Comparison of ENCODE assay signal across 12 mouse cellular contexts in genomic region chr6:117614386-117614785, GRCm38 (mm10).
DNase-seq lines count a peak whose midpoint lies in the region; ATAC-seq and TF ChIP-seq lines count a peak whose summit lies in the region.
"Had no signal": no experiment of that assay in that cellular context is flagged by ENCODE, and none has a peak within 500 bp of the region (broad histone marks: within the 10 kb centered on the region; RNA-seq: fewer than 3 reads in every experiment).

No protein-coding gene starts in this region.

- H3K27ac ChIP-seq in forebrain, embryonic 10.5 days = peak overlapping the region; percentile 63
- H3K27ac ChIP-seq in forebrain, embryonic 14.5 days (ENCODE audit: low read depth, low read length) = no peak overlapping the region
- H3K27ac ChIP-seq in layer of hippocampus, adult 2 months = peak overlapping the region; percentile 24; the same call in 1 of the 2 replicates
- peak overlapping the region; percentile 63 for H3K27ac ChIP-seq in embryonic facial prominence, embryonic 13.5 days
- H3K27ac ChIP-seq: liver, embryonic 13.5 days; macrophage had no signal

- 86% methylated on average over 6 of the region's 6 CpGs for whole genome bisulfite sequencing in forebrain, embryonic 10.5 days
- 91% methylated on average over 6 of the region's 6 CpGs for WGBS in forebrain, embryonic 14.5 days
- WGBS in embryonic facial prominence, embryonic 13.5 days = 56% methylated on average over 6 of the region's 6 CpGs

- no peak overlapping the region for H3ac ChIP-seq in myocyte (ENCODE audit: control insufficient read depth, insufficient read length)

- no peaks in the 10 kb centered on the region for H3K79me2 ChIP-seq in myocyte (ENCODE audit: control insufficient read depth, insufficient read depth)

- TF ChIP-seq CTCF in layer of hippocampus, adult 2 months (conservative IDR thresholded peaks at IDR 0.05) = no peak

- H3K27me3 ChIP-seq in forebrain, embryonic 10.5 days (ENCODE audit: poor library complexity, severe bottlenecking) = no peaks in the 10 kb centered on the region
- H3K27me3 ChIP-seq in forebrain, embryonic 14.5 days (replicated peaks; ENCODE audit: control insufficient read depth, insufficient read depth, low read length) = no peaks in the 10 kb centered on the region
- H3K27me3 ChIP-seq in embryonic facial prominence, embryonic 13.5 days = 0 out of 2 replicates have a peak, but pooled peaks cover 4% of the 10 kb centered on the region
- no peaks in the 10 kb centered on the region for H3K27me3 ChIP-seq in myocyte (ENCODE audit: control insufficient read depth, insufficient read depth, insufficient read length)
- H3K27me3 ChIP-seq: liver, embryonic 13.5 days had no signal

- no peaks in the 10 kb centered on the region for H3K36me3 ChIP-seq in forebrain, embryonic 10.5 days (replicated peaks)
- no peaks in the 10 kb centered on the region for H3K36me3 ChIP-seq in forebrain, embryonic 14.5 days (ENCODE audit: control insufficient read depth, insufficient read depth, low read length)
- no peaks in the 10 kb centered on the region for H3K36me3 ChIP-seq in embryonic facial prominence, embryonic 13.5 days
- H3K36me3 ChIP-seq in myocyte (ENCODE audit: control insufficient read depth, insufficient read depth) = no peaks in the 10 kb centered on the region
- H3K36me3 ChIP-seq: liver, embryonic 13.5 days had no signal

- no peak overlapping the region for H3K9ac ChIP-seq in forebrain, embryonic 14.5 days (ENCODE audit: low read length)
- H3K9ac ChIP-seq in embryonic facial prominence, embryonic 13.5 days = no peak overlapping the region
- H3K9ac ChIP-seq: liver, embryonic 13.5 days had no signal

- no peak overlapping the region for H3K4me2 ChIP-seq in forebrain, embryonic 14.5 days (ENCODE audit: low read length)
- H3K4me2 ChIP-seq in embryonic facial prominence, embryonic 13.5 days = peak overlapping the region; percentile 32
- H3K4me2 ChIP-seq in myocyte (ENCODE audit: low read depth) = peak overlapping the region; percentile 50
- H3K4me2 ChIP-seq: liver, embryonic 13.5 days had no signal

- no peak for ATAC-seq in forebrain, embryonic 14.5 days
- no peak for ATAC-seq in embryonic facial prominence, embryonic 13.5 days (ENCODE audit: insufficient number of reproducible peaks, insufficient read depth, low FRiP score, low TSS enrichment, low read depth)

- H3K9me3 ChIP-seq in forebrain, embryonic 10.5 days = no peaks in the 10 kb centered on the region
- no peaks in the 10 kb centered on the region for H3K9me3 ChIP-seq in forebrain, embryonic 14.5 days (replicated peaks; ENCODE audit: control insufficient read depth, low read length)
- no peaks in the 10 kb centered on the region for H3K9me3 ChIP-seq in embryonic facial prominence, embryonic 13.5 days
- H3K9me3 ChIP-seq: liver, embryonic 13.5 days had no signal

- DNase-seq in forebrain, embryonic 10.5 days (ENCODE audit: extremely low spot score, low spot score) = no peak
- no peak for DNase-seq in forebrain, embryonic 14.5 days (ENCODE audit: low spot score)
- DNase-seq in layer of hippocampus, adult 2 months (ENCODE audit: low spot score in 2 of 2) = no peak
- DNase-seq in layer of hippocampus, postnatal 36 days = no peak
- DNase-seq in ovary, postnatal 36 days (ENCODE audit: low spot score) = no peak
- DNase-seq in T-cell, adult 2 months (ENCODE audit: low spot score) = no peak
- DNase-seq: adrenal gland, postnatal 36 days; liver, embryonic 13.5 days; midbrain, embryonic 14.5 days had no signal

- no peak for TF ChIP-seq POLR2A in myocyte (IDR thresholded peaks at IDR 0.05; ENCODE audit: insufficient read length, low read depth)

- peaks cover 17% of the 10 kb centered on the region for H3K4me1 ChIP-seq in forebrain, embryonic 10.5 days
- H3K4me1 ChIP-seq in forebrain, embryonic 14.5 days (ENCODE audit: control insufficient read depth, insufficient read depth, low read length) = no peaks in the 10 kb centered on the region
- peaks cover 53% of the 10 kb centered on the region for H3K4me1 ChIP-seq in embryonic facial prominence, embryonic 13.5 days

- H3K4me3 ChIP-seq in forebrain, embryonic 10.5 days = no peak overlapping the region
- H3K4me3 ChIP-seq in forebrain, embryonic 14.5 days (ENCODE audit: low read depth, low read length) = no peak overlapping the region
- no peak overlapping the region for H3K4me3 ChIP-seq in layer of hippocampus, adult 2 months
- H3K4me3 ChIP-seq in embryonic facial prominence, embryonic 13.5 days = no peak overlapping the region
- H3K4me3 ChIP-seq in myocyte = no peak overlapping the region
- H3K4me3 ChIP-seq: liver, embryonic 13.5 days had no signal

TF ChIP-seq in myocyte, 11 proteins besides CTCF, POLR2A, EP300 and RAD21:
- TF ChIP-seq MYOD1 (IDR thresholded peaks at IDR 0.05; ENCODE audit: control insufficient read depth in 1 of 3, insufficient read length in 2 of 3, low read depth in 2 of 3) = peak; percentile 7 to 69 (median 67)
- TF ChIP-seq POLR2AphosphoS2 (IDR thresholded peaks at IDR 0.05; ENCODE audit: insufficient read length, low read depth) = no peak
- TF ChIP-seq MYOG (IDR thresholded peaks at IDR 0.05; ENCODE audit: control insufficient read depth in 1 of 3, insufficient read depth in 1 of 3, insufficient read length in 2 of 3, low read depth in 2 of 3) = peak in 2 of 3 experiments; percentile 24 to 55
